Mouse (Mus musculus): ENCODE measurements around the gene Sorl1.

- TF ChIP-seq ZC3H11A (IDR thresholded peaks at IDR 0.05; ENCODE audit: borderline replicate concordance, low read depth, low read length) (no peak), MAFK (IDR thresholded peaks at IDR 0.05; ENCODE audit: insufficient read depth, low read depth, low read length) (no peak), HCFC1 (IDR thresholded peaks at IDR 0.05; ENCODE audit: borderline replicate concordance, insufficient read depth, low read length) (no peak), CHD2 (IDR thresholded peaks at IDR 0.05; ENCODE audit: low read depth, low read length) (no peak)
Measured at GRCm38 (mm10) chr9:42092749-42093148, 31.3 kb downstream of the Sorl1 start.
